Mouse (Mus musculus) urinary bladder, postnatal 4 days (tissue): ENCODE results near the gene Dlgap4.

Experiments
- DNase-seq, 2 experiments: peaks; one replicate each; pipeline ENCODE4 v3.0.0; 2021 to 2022; ENCODE audit warnings: low spot score in 2 of 2

The Dlgap4 gene

GRCm38 (mm10) chr2:156803698-156804372, 190.3 kb downstream of the Dlgap4 start:
- no peak for DNase-seq

- DNase-seq = no peak
These were observed 191.1 kb downstream of the Dlgap4 start for GRCm38 (mm10) chr2:156804589-156804988.

DNA sequence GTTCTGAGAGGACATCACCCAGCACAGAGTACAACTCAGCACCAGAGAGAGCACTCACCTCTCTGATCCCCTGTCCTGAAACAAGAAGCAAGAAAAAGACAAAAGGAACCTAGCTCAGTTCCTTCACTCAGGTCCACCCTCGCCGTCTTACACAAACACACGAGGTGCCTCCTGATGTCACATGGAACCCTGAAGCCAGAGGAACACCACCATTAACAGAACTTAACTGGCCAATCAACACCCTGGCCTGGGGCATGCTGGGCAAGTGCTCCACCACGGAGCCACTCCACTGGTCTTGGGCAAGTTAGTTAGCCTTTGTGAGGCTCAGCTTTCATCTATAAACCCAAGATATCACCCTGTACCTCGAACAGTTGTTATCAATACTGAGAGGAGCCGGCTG, 193.4 kb downstream of the Dlgap4 start:
- DNase-seq = no peak

GRCm38 (mm10) chr2:156809579-156809978, 196.1 kb downstream of the Dlgap4 start:
- DNase-seq = peak; percentile 36 to 74

GRCm38 (mm10) chr2:156810716-156811115, 197.2 kb downstream of the Dlgap4 start:
- no peak for DNase-seq

GRCm38 (mm10) chr2:156811556-156811955, 198.1 kb downstream of the Dlgap4 start:
- no peak for DNase-seq
